Mouse (Mus musculus) heart, embryonic 14.5 days (tissue): ENCODE measurements around the gene Cntd1. TPM values are rescaled to one million over a fixed set of nuclear protein-coding genes. Genes with fewer than 3 reads are reported as not detected.
A peak's percentile ranks its signal among the peaks of the same experiment; 100 is the strongest.

ENCODE experiments used
- ATAC-seq: fragments of 200-750 bp; cut with Nextera tagmentation; 2 replicates; pipeline ENCODE4 v1.8.0; 2017; ENCODE audit warnings: low read depth, moderate TSS enrichment; ENCODE audit not compliant: insufficient number of reproducible peaks, insufficient read depth, low FRiP score
- H3K27ac ChIP-seq, 2 experiments: fragments of 200-500 bp in 1 of 2; fragments of 300-500 bp in 1 of 2; sonication (generic) in 1 of 2; replicated peaks in 1 of 2; 2 replicates each; pipeline ENCODE4 v1.5.1; 2012 to 2014; ENCODE audit warnings: low read depth in 2 of 2, low read length in 2 of 2, control low read depth in 1 of 2, mild to moderate bottlenecking in 1 of 2, mixed read lengths in 1 of 2; ENCODE audit not compliant: control insufficient read depth in 1 of 2, insufficient read depth in 1 of 2
- H3K27me3 ChIP-seq: fragments of 300-500 bp; sonication (generic); 2 replicates; pipeline ENCODE4 v1.6.1; 2014; ENCODE audit warnings: mild to moderate bottlenecking, low read length, control low read depth; ENCODE audit not compliant: control insufficient read depth, insufficient read depth
- H3K36me3 ChIP-seq: fragments of 300-500 bp; sonication (generic); 2 replicates; pipeline ENCODE4 v1.6.1; 2014; ENCODE audit warnings: mild to moderate bottlenecking, control low read depth, low read length, mixed read lengths; ENCODE audit not compliant: control insufficient read depth, insufficient read depth
- H3K4me1 ChIP-seq, 2 experiments: fragments of 200-500 bp in 1 of 2; fragments of 300-500 bp in 1 of 2; sonication (generic) in 1 of 2; 2 replicates each; pipeline ENCODE4 v1.6.1; 2012 to 2014; ENCODE audit warnings: low read length in 2 of 2, control low read depth in 1 of 2, mixed read lengths in 1 of 2; ENCODE audit not compliant: control insufficient read depth in 2 of 2, insufficient read depth in 2 of 2
- H3K4me2 ChIP-seq: fragments of 300-500 bp; sonication (generic); 2 replicates; pipeline ENCODE4 v1.6.1; 2014; ENCODE audit warnings: mild to moderate bottlenecking, low read length
- H3K4me3 ChIP-seq, 2 experiments: fragments of 200-500 bp in 1 of 2; fragments of 300-500 bp in 1 of 2; sonication (generic) in 1 of 2; 2 replicates each; pipeline ENCODE4 v1.5.1; 2012 to 2014; ENCODE audit warnings: low read length in 2 of 2, mild to moderate bottlenecking in 2 of 2, control low read depth in 1 of 2, low read depth in 1 of 2, moderate library complexity in 1 of 2; ENCODE audit not compliant: control insufficient read depth in 1 of 2, insufficient read depth in 1 of 2
- H3K9ac ChIP-seq: fragments of 300-500 bp; sonication (generic); 2 replicates; pipeline ENCODE4 v1.6.1; 2014; ENCODE audit warnings: mild to moderate bottlenecking, low read length
- H3K9me3 ChIP-seq: fragments of 300-500 bp; sonication (generic); 2 replicates; pipeline ENCODE4 v1.6.1; 2016; ENCODE audit warnings: low read length, control low read depth; ENCODE audit not compliant: control insufficient read depth
- whole genome bisulfite sequencing: fragments of 180-500 bp; shearing (Covaris S2); extraction: QIAGEN DNeasy Blood & Tissue Kit; methylation state at CpG from one replicate; pipeline ENCODE4 v1.1.7; 2014; 5-methylcytosine and 5-hydroxymethylcytosine counted together
- polyA plus RNA-seq: library from polyadenylated mRNA; unstranded; fragments of >200 nt; fragmentation: Nextera tagmentation; extraction: Ambion mirVana; gene quantifications from 2 replicates; pipeline ENCODE4 v1.2.1, GENCODE M21; 2014

Cntd1 gene
- polyA plus RNA-seq, 1 experiment from 2014 or later, result 0.51 TPM

GRCm38 (mm10) chr11:101233240-101233639 lies 45.6 kb upstream of the Cntd1 start:
- Histone ChIP-seq H3K27ac (no peak overlapping the region), H3K27me3 (no peaks in the 10 kb centered on the region), H3K9ac (no peak overlapping the region), H3K36me3 (no peaks in the 10 kb centered on the region), H3K9me3 (no peaks in the 10 kb centered on the region), H3K4me3 (no peak overlapping the region), H3K4me1 (peaks cover 12 to 20% of the 10 kb centered on the region in 2 experiments), H3K4me2 (no peak overlapping the region)
- 73% methylated on average over 1 of the region's 1 CpGs for WGBS
- ATAC-seq, result no peak

GRCm38 (mm10) chr11:101234124-101234523 lies 44.7 kb upstream of the Cntd1 start:
- H3K4me1 ChIP-seq, result peaks cover 12 to 20% of the 10 kb centered on the region in 2 experiments
- no peak overlapping the region for H3K9ac ChIP-seq
- ATAC-seq, result no peak
- H3K4me2 ChIP-seq, result no peak overlapping the region
- no peak overlapping the region for H3K27ac ChIP-seq
- no peaks in the 10 kb centered on the region for H3K27me3 ChIP-seq
- H3K4me3 ChIP-seq, result no peak overlapping the region
- no peaks in the 10 kb centered on the region for H3K36me3 ChIP-seq
- H3K9me3 ChIP-seq, result no peaks in the 10 kb centered on the region

- H3K36me3 ChIP-seq, result no peaks in the 10 kb centered on the region
- no peak overlapping the region for H3K9ac ChIP-seq
- H3K9me3 ChIP-seq, result no peaks in the 10 kb centered on the region
- H3K4me2 ChIP-seq, result no peak overlapping the region
- H3K4me3 ChIP-seq, result no peak overlapping the region
- H3K27me3 ChIP-seq, result no peaks in the 10 kb centered on the region
- H3K4me1 ChIP-seq, result peaks cover 8 to 12% of the 10 kb centered on the region in 2 experiments
- H3K27ac ChIP-seq, result no peak overlapping the region
- ATAC-seq, result no peak
Measured at GRCm38 (mm10) chr11:101235429-101235828, 43.4 kb upstream of the Cntd1 start.

GRCm38 (mm10) chr11:101236782-101237181 lies 42.0 kb upstream of the Cntd1 start:
- no peaks in the 10 kb centered on the region for H3K27me3 ChIP-seq
- H3K4me3 ChIP-seq, result no peak overlapping the region
- H3K9me3 ChIP-seq, result no peaks in the 10 kb centered on the region
- no peak overlapping the region for H3K9ac ChIP-seq
- H3K36me3 ChIP-seq, result no peaks in the 10 kb centered on the region
- WGBS, result 86% methylated on average over 5 of the region's 5 CpGs
- ATAC-seq, result no peak
- no peak overlapping the region for H3K4me2 ChIP-seq
- H3K27ac ChIP-seq, result 0 out of 4 replicates have a peak overlapping the region, but pooled peaks of 1 of the 2 experiments have one; percentile 39
- H3K4me1 ChIP-seq, result peaks cover 0 to 3% of the 10 kb centered on the region in 2 experiments; a peak in 2 of 4 replicates

- Histone ChIP-seq H3K27ac (peak overlapping the region; percentile 54 to 68), H3K36me3 (no peaks in the 10 kb centered on the region), H3K4me2 (no peak overlapping the region), H3K9ac (no peak overlapping the region), H3K9me3 (no peaks in the 10 kb centered on the region), H3K4me1 (no peaks in the 10 kb centered on the region; a peak in 1 of 4 replicates), H3K27me3 (no peaks in the 10 kb centered on the region), H3K4me3 (no peak overlapping the region)
- WGBS, result 29% methylated on average over 5 of the region's 5 CpGs
- peak; percentile 73 for ATAC-seq
Measured at GRCm38 (mm10) chr11:101238071-101238647, 40.7 kb upstream of the Cntd1 start.

- Histone ChIP-seq H3K9me3 (no peaks in the 10 kb centered on the region), H3K4me1 (peaks cover 0 to 14% of the 10 kb centered on the region in 2 experiments; a peak in 2 of 4 replicates), H3K9ac (peak overlapping the region; percentile 87), H3K36me3 (0 out of 2 replicates have a peak, but pooled peaks cover 5% of the 10 kb centered on the region), H3K4me2 (peak overlapping the region; percentile 78), H3K4me3 (peak overlapping the region in 1 of 2 experiments; percentile 60; a peak in 2 of 4 replicates), H3K27me3 (peaks cover 29% of the 10 kb centered on the region), H3K27ac (peak overlapping the region; percentile 90 to 92)
- no peak for ATAC-seq
- 25% methylated on average over 4 of the region's 4 CpGs for WGBS
Measured at GRCm38 (mm10) chr11:101245071-101245470, 33.7 kb upstream of the Cntd1 start.

- Histone ChIP-seq H3K4me3 (peak within 1 kb of the TSS; percentile 60 to 82), H3K4me1 (peaks cover 0 to 14% of the 10 kb centered on the region in 2 experiments; a peak in 2 of 4 replicates), H3K4me2 (peak within 1 kb of the TSS; percentile 78), H3K27me3 (peaks cover 29% of the 10 kb centered on the region), H3K36me3 (0 out of 2 replicates have a peak, but pooled peaks cover 5% of the 10 kb centered on the region), H3K9ac (peak within 1 kb of the TSS; percentile 87), H3K27ac (peak within 1 kb of the TSS; percentile 90 to 92), H3K9me3 (no peaks in the 10 kb centered on the region)
- ATAC-seq, result peak; percentile 63
- 1% methylated on average over 61 of the region's 63 CpGs for WGBS
Measured at GRCm38 (mm10) chr11:101245855-101246701, 32.7 kb upstream of the Cntd1 start, which contains the start of gene Ramp2. Gene Ramp2, plus strand, starts transcription at chr11:101246028.
